Mouse (Mus musculus) ES-Bruce4 (cell line): ENCODE measurements around the gene Cdc25b.

Experiments
- CTCF ChIP-seq: IDR thresholded peaks from one replicate; pipeline ENCODE4 v1.8.1; 2011; ENCODE audit warnings: low read depth, low read length
- POLR2A ChIP-seq: IDR thresholded peaks from one replicate; pipeline ENCODE4 v1.8.1; 2011; ENCODE audit warnings: low read length; ENCODE audit not compliant: insufficient read depth

- TF ChIP-seq CTCF (no peak), POLR2A (no peak)
Observed at GRCm38 (mm10) chr2:131189521-131190309, 3.0 kb downstream of the Cdc25b start.
